Mouse (Mus musculus) stomach, embryonic 15.5 days (tissue): Measurements from ENCODE around the gene Cd300ld3. TPM values are rescaled to one million over a fixed set of nuclear protein-coding genes. Genes with fewer than 3 reads are reported as not detected.
A peak's percentile ranks its signal among the peaks of the same experiment; 100 is the strongest.

ENCODE experiments used
- ATAC-seq: fragments of 200-750 bp; cut with Nextera tagmentation; 2 replicates; pipeline ENCODE4 v1.8.0; 2017; ENCODE audit warnings: low read depth, moderate number of reproducible peaks, moderate TSS enrichment; ENCODE audit not compliant: insufficient read depth, low FRiP score
- H3K27ac ChIP-seq: fragments of 300-500 bp; sonication (generic); 2 replicates; pipeline ENCODE4 v1.5.1; 2015; ENCODE audit warnings: mild to moderate bottlenecking, inconsistent platforms
- H3K27me3 ChIP-seq: fragments of 300-500 bp; sonication (generic); replicated peaks from 2 replicates; pipeline ENCODE4 v1.6.1; 2015; ENCODE audit warnings: inconsistent platforms
- H3K36me3 ChIP-seq: fragments of 300-500 bp; sonication (generic); 2 replicates; pipeline ENCODE4 v1.6.1; 2015; ENCODE audit warnings: inconsistent platforms
- H3K4me1 ChIP-seq: fragments of 300-500 bp; sonication (generic); 2 replicates; pipeline ENCODE4 v1.6.1; 2015; ENCODE audit warnings: inconsistent platforms
- H3K4me2 ChIP-seq: fragments of 300-500 bp; sonication (generic); 2 replicates; pipeline ENCODE4 v1.6.1; 2015; ENCODE audit warnings: mild to moderate bottlenecking, inconsistent platforms
- H3K4me3 ChIP-seq: fragments of 300-500 bp; sonication (generic); replicated peaks from 2 replicates; pipeline ENCODE4 v1.5.1; 2015; ENCODE audit warnings: inconsistent platforms
- H3K9ac ChIP-seq: fragments of 300-500 bp; sonication (generic); 2 replicates; pipeline ENCODE4 v1.6.1; 2015; ENCODE audit warnings: inconsistent platforms
- H3K9me3 ChIP-seq: fragments of 300-500 bp; sonication (generic); 2 replicates; pipeline ENCODE4 v1.6.1; 2016; ENCODE audit warnings: inconsistent platforms
- WGBS: fragments of 180-500 bp; shearing (Covaris S2); methylation state at CpG from one replicate; pipeline ENCODE4 v1.1.7; 2015; 5-methylcytosine and 5-hydroxymethylcytosine counted together
- polyA plus RNA-seq: library from polyadenylated mRNA; unstranded; fragments of >200 nt; fragmentation: Nextera tagmentation; extraction: Ambion mirVana; gene quantifications from 2 replicates; pipeline ENCODE4 v1.2.1, GENCODE M21; 2015

The Cd300ld3 gene
- not detected in 2 replicates for polyA plus RNA-seq

- no peak for ATAC-seq
- H3K9ac ChIP-seq, result no peak within 1 kb of the TSS
- 64% methylated on average over 2 of the region's 2 CpGs for WGBS
Observed at GRCm38 (mm10) chr11:115048259-115048658, at the start of gene Cd300ld3. Cd300ld3 (minus strand) TSS chr11:115048409.

GRCm38 (mm10) chr11:115092140-115092539 lies 43.9 kb upstream of the Cd300ld3 start:
- Histone ChIP-seq H3K27me3 (peaks cover 17% of the 10 kb centered on the region), H3K36me3 (no peaks in the 10 kb centered on the region), H3K9me3 (no peaks in the 10 kb centered on the region), H3K4me2 (no peak overlapping the region), H3K4me1 (no peaks in the 10 kb centered on the region; the same call in 1 of the 2 replicates), H3K4me3 (no peak overlapping the region), H3K27ac (no peak overlapping the region), H3K9ac (no peak overlapping the region)
- WGBS, result 17% methylated on average over 4 of the region's 4 CpGs
- ATAC-seq, result no peak

More at GRCm38 (mm10) chr11:115048259-115048658, at the start of gene Cd300ld3:
- H3K36me3 ChIP-seq, result no peaks in the 10 kb centered on the region
- no peak within 1 kb of the TSS for H3K4me3 ChIP-seq
- no peak within 1 kb of the TSS for H3K4me2 ChIP-seq
- H3K4me1 ChIP-seq, result no peaks in the 10 kb centered on the region
- no peaks in the 10 kb centered on the region for H3K27me3 ChIP-seq
- H3K27ac ChIP-seq, result no peak within 1 kb of the TSS
- no peaks in the 10 kb centered on the region for H3K9me3 ChIP-seq

GRCm38 (mm10) chr11:115091362-115091901 lies 43.2 kb upstream of the Cd300ld3 start, which contains the start of gene Rab37:
Rab37 (plus strand) TSS chr11:115091431.
- H3K9me3 ChIP-seq, result no peaks in the 10 kb centered on the region
- peaks cover 17% of the 10 kb centered on the region for H3K27me3 ChIP-seq
- no peaks in the 10 kb centered on the region; the same call in 1 of the 2 replicates for H3K4me1 ChIP-seq
- no peak within 1 kb of the TSS for H3K4me3 ChIP-seq
- H3K36me3 ChIP-seq, result no peaks in the 10 kb centered on the region
- 2% methylated on average over 36 of the region's 36 CpGs for WGBS
- no peak within 1 kb of the TSS for H3K9ac ChIP-seq
- H3K27ac ChIP-seq, result no peak within 1 kb of the TSS
- peak within 1 kb of the TSS; percentile 37; the same call in 1 of the 2 replicates for H3K4me2 ChIP-seq
- peak; percentile 60; the same call in 1 of the 2 replicates for ATAC-seq

- H3K27ac ChIP-seq, result no peak overlapping the region
- ATAC-seq, result no peak
- no peak overlapping the region for H3K9ac ChIP-seq
- H3K36me3 ChIP-seq, result no peaks in the 10 kb centered on the region
- H3K9me3 ChIP-seq, result no peaks in the 10 kb centered on the region
- no peak overlapping the region for H3K4me2 ChIP-seq
- no peaks in the 10 kb centered on the region; the same call in 1 of the 2 replicates for H3K4me1 ChIP-seq
- WGBS, result 69% methylated on average over 6 of the region's 6 CpGs
- H3K4me3 ChIP-seq, result no peak overlapping the region
- peaks cover 20% of the 10 kb centered on the region for H3K27me3 ChIP-seq
Observed at GRCm38 (mm10) chr11:115089853-115090252, 41.6 kb upstream of the Cd300ld3 start.

GRCm38 (mm10) chr11:115086213-115086612 lies 38.0 kb upstream of the Cd300ld3 start:
- H3K36me3 ChIP-seq, result no peaks in the 10 kb centered on the region
- no peak overlapping the region for H3K4me2 ChIP-seq
- ATAC-seq, result no peak
- H3K9ac ChIP-seq, result no peak overlapping the region
- no peaks in the 10 kb centered on the region for H3K9me3 ChIP-seq
- 53% methylated on average over 7 of the region's 7 CpGs for WGBS
- H3K27me3 ChIP-seq, result peaks cover 18% of the 10 kb centered on the region
- H3K4me1 ChIP-seq, result no peaks in the 10 kb centered on the region
- H3K4me3 ChIP-seq, result no peak overlapping the region
- H3K27ac ChIP-seq, result no peak overlapping the region

GRCm38 (mm10) chr11:115085064-115085463 lies 36.9 kb upstream of the Cd300ld3 start:
- Histone ChIP-seq H3K4me1 (no peaks in the 10 kb centered on the region), H3K36me3 (no peaks in the 10 kb centered on the region), H3K9me3 (no peaks in the 10 kb centered on the region), H3K4me3 (no peak overlapping the region), H3K27me3 (peaks cover 11% of the 10 kb centered on the region), H3K27ac (no peak overlapping the region), H3K4me2 (no peak overlapping the region), H3K9ac (no peak overlapping the region)
- no peak for ATAC-seq
- WGBS, result 62% methylated on average over 8 of the region's 8 CpGs

GRCm38 (mm10) chr11:115084595-115084994 lies 36.4 kb upstream of the Cd300ld3 start:
- WGBS, result 47% methylated on average over 12 of the region's 12 CpGs
- Histone ChIP-seq H3K27ac (no peak overlapping the region), H3K36me3 (no peaks in the 10 kb centered on the region), H3K4me2 (no peak overlapping the region), H3K9ac (no peak overlapping the region), H3K9me3 (no peaks in the 10 kb centered on the region), H3K4me3 (no peak overlapping the region), H3K4me1 (no peaks in the 10 kb centered on the region), H3K27me3 (peaks cover 11% of the 10 kb centered on the region)
- no peak for ATAC-seq

GRCm38 (mm10) chr11:115083376-115084139 lies 35.3 kb upstream of the Cd300ld3 start:
- ATAC-seq, result no peak
- no peak overlapping the region for H3K9ac ChIP-seq
- no peaks in the 10 kb centered on the region for H3K9me3 ChIP-seq
- no peak overlapping the region for H3K4me3 ChIP-seq
- no peak overlapping the region for H3K27ac ChIP-seq
- no peaks in the 10 kb centered on the region for H3K4me1 ChIP-seq
- no peaks in the 10 kb centered on the region for H3K36me3 ChIP-seq
- H3K27me3 ChIP-seq, result peaks cover 11% of the 10 kb centered on the region
- no peak overlapping the region for H3K4me2 ChIP-seq
- 41% methylated on average over 18 of the region's 18 CpGs for WGBS

- Histone ChIP-seq H3K9ac (no peak overlapping the region), H3K4me2 (no peak overlapping the region), H3K36me3 (no peaks in the 10 kb centered on the region), H3K27ac (no peak overlapping the region), H3K4me3 (no peak overlapping the region), H3K4me1 (no peaks in the 10 kb centered on the region), H3K27me3 (peaks cover 11% of the 10 kb centered on the region), H3K9me3 (no peaks in the 10 kb centered on the region)
- 71% methylated on average over 6 of the region's 6 CpGs for WGBS
- no peak for ATAC-seq
Observed at GRCm38 (mm10) chr11:115082196-115082595, 34.0 kb upstream of the Cd300ld3 start.

- H3K27ac ChIP-seq, result no peak overlapping the region
- H3K4me2 ChIP-seq, result no peak overlapping the region
- H3K36me3 ChIP-seq, result no peaks in the 10 kb centered on the region
- no peaks in the 10 kb centered on the region for H3K9me3 ChIP-seq
- no peak overlapping the region for H3K4me3 ChIP-seq
- no peaks in the 10 kb centered on the region for H3K4me1 ChIP-seq
- 65% methylated on average over 3 of the region's 3 CpGs for WGBS
- ATAC-seq, result no peak
- H3K9ac ChIP-seq, result no peak overlapping the region
- H3K27me3 ChIP-seq, result peaks cover 11% of the 10 kb centered on the region
Observed at GRCm38 (mm10) chr11:115081373-115081772, 33.2 kb upstream of the Cd300ld3 start.

- Histone ChIP-seq H3K4me1 (no peaks in the 10 kb centered on the region), H3K9me3 (no peaks in the 10 kb centered on the region), H3K9ac (no peak overlapping the region), H3K27me3 (peaks cover 11% of the 10 kb centered on the region), H3K4me3 (no peak overlapping the region), H3K4me2 (no peak overlapping the region), H3K27ac (no peak overlapping the region), H3K36me3 (no peaks in the 10 kb centered on the region)
- WGBS, result 35% methylated on average over 13 of the region's 13 CpGs
- ATAC-seq, result no peak
Observed at GRCm38 (mm10) chr11:115080886-115081285, 32.7 kb upstream of the Cd300ld3 start.

- no peak overlapping the region for H3K4me3 ChIP-seq
- no peaks in the 10 kb centered on the region for H3K9me3 ChIP-seq
- no peaks in the 10 kb centered on the region for H3K36me3 ChIP-seq
- no peaks in the 10 kb centered on the region for H3K4me1 ChIP-seq
- H3K9ac ChIP-seq, result no peak overlapping the region
- no peak overlapping the region for H3K4me2 ChIP-seq
- WGBS, result 79% methylated on average over 5 of the region's 5 CpGs
- ATAC-seq, result no peak
- H3K27me3 ChIP-seq, result peaks cover under 1% of the 10 kb centered on the region
- H3K27ac ChIP-seq, result no peak overlapping the region
Observed at GRCm38 (mm10) chr11:115078680-115079079, 30.5 kb upstream of the Cd300ld3 start.
